ENCODE assay signal across 2 mouse cellular contexts in genomic region chr9:118140356-118140755, GRCm38 (mm10). TPM values are rescaled to one million over a fixed set of nuclear protein-coding genes. Genes with fewer than 3 reads are reported as not detected.
DNase-seq lines count a peak whose midpoint lies in the region; TF ChIP-seq lines count a peak whose summit lies in the region.
"Not testable (repeated sequence)": the region's sequence is repeated elsewhere in the genome, so short reads cannot be mapped to it uniquely, and the experiment has no call there.

No protein-coding gene starts in this region.

- H3K9ac ChIP-seq in MEL (ENCODE audit: control insufficient read depth, low read depth, low read length, poor library complexity, severe bottlenecking): not testable (repeated sequence)

- peak; percentile 73 for DNase-seq in MEL (ENCODE audit: low read depth, low spot score)
- peak; percentile 63 for DNase-seq in MEL-GATA-1-ER (ENCODE audit: extremely low read depth, low read depth)

- H3K27me3 ChIP-seq in MEL (ENCODE audit: control insufficient read depth in 1 of 2, insufficient read depth in 2 of 2, low read length in 2 of 2): not testable (repeated sequence)

- TF ChIP-seq RAD21 in MEL (IDR thresholded peaks at IDR 0.05; ENCODE audit: low read depth, low read length): not testable (repeated sequence)

- TF ChIP-seq POLR2A in MEL (IDR thresholded peaks at IDR 0.05; ENCODE audit: control insufficient read depth in 1 of 2, insufficient read depth in 1 of 2, low read depth in 1 of 2, low read length in 2 of 2, poor library complexity in 1 of 2): not testable (repeated sequence)

- H3K4me3 ChIP-seq in MEL (ENCODE audit: control insufficient read depth in 1 of 2, insufficient read depth in 1 of 2, low read depth in 2 of 2, low read length in 2 of 2): peak overlapping the region in 1 of 2 experiments; percentile 37; a peak in 2 of 4 replicates

- peaks cover 7 to 15% of the 10 kb centered on the region in 2 experiments for H3K4me1 ChIP-seq in MEL (ENCODE audit: control insufficient read depth in 1 of 2, insufficient read depth in 2 of 2, low read length in 2 of 2)

- TF ChIP-seq EP300 in MEL (IDR thresholded peaks at IDR 0.05; ENCODE audit: low read depth in 1 of 2, low read length in 2 of 2): peak; percentile 58 to 65

- not testable (repeated sequence) for TF ChIP-seq CTCF in MEL (IDR thresholded peaks at IDR 0.05 in 2 of 3, conservative IDR thresholded peaks at IDR 0.05 in 1 of 3; ENCODE audit: control insufficient read depth in 1 of 3, insufficient read depth in 1 of 3, low read depth in 2 of 3, low read length in 3 of 3, poor library complexity in 1 of 3, severe bottlenecking in 1 of 3)

- H3K79me2 ChIP-seq in MEL (ENCODE audit: control insufficient read depth, insufficient read depth, low read length, poor library complexity): peaks cover 10% of the 10 kb centered on the region; the same call in 1 of the 2 replicates

- peak overlapping the region; percentile 45 for H3K27ac ChIP-seq in MEL (ENCODE audit: control insufficient read depth, low read depth, low read length)

- H3K36me3 ChIP-seq in MEL (ENCODE audit: control insufficient read depth in 1 of 2, insufficient read depth in 2 of 2, low read length in 2 of 2): peaks cover 0 to 18% of the 10 kb centered on the region in 2 experiments; a peak in 3 of 4 replicates

- H3K9me3 ChIP-seq in MEL (replicated peaks; ENCODE audit: insufficient read depth, low read length): not testable (repeated sequence)

TF ChIP-seq in MEL, 35 proteins besides CTCF, POLR2A, EP300 and RAD21:
- peak; percentile 64; the same call in 1 of the 2 replicates for TF ChIP-seq GATA1 (IDR thresholded peaks at IDR 0.05; ENCODE audit: low read depth, low read length)

RNA-seq across cellular contexts. Expression of gene Cmc1, which starts 9.6 kb away (rescaled TPM):
- total RNA-seq in MEL (2012; rRNA removed): 26.7 and 35.9 TPM in 2 replicates
- 10 to 100 TPM in 1 of 2 experiments, not detected in 1; 36.0 TPM for polyA plus RNA-seq in MEL (2012; ENCODE audit: insufficient read depth in 1 of 2, insufficient read length in 2 of 2, low read depth in 1 of 2, low replicate concordance in 2 of 2, missing spikeins in 1 of 2)
